Mouse (Mus musculus): ENCODE measurements around the gene Ccdc103. TPM values are rescaled to one million over a fixed set of nuclear protein-coding genes. Genes with fewer than 3 reads are reported as not detected.
A peak's percentile ranks its signal among the peaks of the same experiment; 100 is the strongest.

Ccdc103 gene
- polyA plus RNA-seq (2014; fragmentation: Nextera tagmentation; extraction: Ambion mirVana), result 0.78 and 1.1 TPM in 2 replicates

DNA sequence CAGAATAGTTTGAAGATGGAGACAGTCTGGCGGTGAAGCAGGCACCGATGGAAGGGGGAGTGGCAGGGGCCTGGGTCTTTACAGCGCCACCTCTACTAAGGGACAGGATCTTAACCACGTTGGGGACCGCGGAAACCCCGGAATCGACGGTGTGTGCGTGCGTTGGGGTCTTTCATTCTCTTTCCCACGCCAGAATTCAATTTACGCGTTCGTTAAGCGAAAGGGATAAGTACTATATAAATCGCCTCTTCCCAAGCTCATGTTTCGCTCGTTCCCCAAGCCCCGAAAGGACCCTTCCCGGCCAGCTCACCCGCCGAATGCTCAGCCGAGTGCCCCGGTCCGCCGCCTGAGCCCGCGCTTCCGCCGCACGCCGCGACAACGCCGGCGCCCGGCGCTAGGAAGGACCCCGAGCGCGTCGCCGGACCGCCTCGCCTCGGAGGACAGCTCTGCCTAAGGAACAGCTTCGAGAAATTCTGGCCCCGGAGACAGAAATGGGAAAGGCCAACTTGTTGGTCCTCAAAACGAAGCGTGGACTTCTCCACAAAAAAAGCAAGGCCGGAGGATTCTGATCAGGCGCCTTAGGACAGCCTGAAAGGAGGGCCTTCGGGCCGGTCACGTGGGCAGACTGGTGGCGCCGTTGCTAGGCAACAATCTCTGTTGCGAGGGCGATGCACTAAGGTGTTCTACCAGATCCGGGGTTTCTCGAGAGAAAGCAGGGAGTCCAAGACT is at the start of gene Ccdc103, which contains the start of gene Eftud2:
Gene Ccdc103, plus strand, starts transcription at position 620 of the 729 bp plus-strand sequence.
Gene Eftud2, minus strand, starts transcription at position 401 of the 729 bp plus-strand sequence.
- 1% methylated on average over 62 of the region's 62 CpGs for WGBS
- no peaks in the 10 kb centered on the region for H3K9me3 ChIP-seq (ENCODE audit: control insufficient read depth, low read length)
- peak within 1 kb of the TSS; percentile 88 for H3K9ac ChIP-seq (ENCODE audit: low read depth, low read length)
- peak within 1 kb of the TSS; percentile 73 for H3K27ac ChIP-seq (ENCODE audit: low read depth, low read length)
- DNase-seq (ENCODE audit: low spot score) (peak; percentile 94), ATAC-seq (replicated peaks; ENCODE audit: low FRiP score) (peak; percentile 91)
- H3K4me3 ChIP-seq (ENCODE audit: low read depth, low read length), result peak within 1 kb of the TSS; percentile 87
- H3K4me1 ChIP-seq (replicated peaks; ENCODE audit: control insufficient read depth, insufficient read depth, low read length), result peaks cover 15% of the 10 kb centered on the region
- peaks cover 14% of the 10 kb centered on the region; the same call in 1 of the 2 replicates for H3K36me3 ChIP-seq (ENCODE audit: control insufficient read depth, insufficient read depth, low read length)
- H3K27me3 ChIP-seq (replicated peaks; ENCODE audit: control insufficient read depth, insufficient read depth, low read length), result 0 out of 2 replicates have a peak, but pooled peaks cover 7% of the 10 kb centered on the region
- peak within 1 kb of the TSS; percentile 79 for H3K4me2 ChIP-seq

DNA sequence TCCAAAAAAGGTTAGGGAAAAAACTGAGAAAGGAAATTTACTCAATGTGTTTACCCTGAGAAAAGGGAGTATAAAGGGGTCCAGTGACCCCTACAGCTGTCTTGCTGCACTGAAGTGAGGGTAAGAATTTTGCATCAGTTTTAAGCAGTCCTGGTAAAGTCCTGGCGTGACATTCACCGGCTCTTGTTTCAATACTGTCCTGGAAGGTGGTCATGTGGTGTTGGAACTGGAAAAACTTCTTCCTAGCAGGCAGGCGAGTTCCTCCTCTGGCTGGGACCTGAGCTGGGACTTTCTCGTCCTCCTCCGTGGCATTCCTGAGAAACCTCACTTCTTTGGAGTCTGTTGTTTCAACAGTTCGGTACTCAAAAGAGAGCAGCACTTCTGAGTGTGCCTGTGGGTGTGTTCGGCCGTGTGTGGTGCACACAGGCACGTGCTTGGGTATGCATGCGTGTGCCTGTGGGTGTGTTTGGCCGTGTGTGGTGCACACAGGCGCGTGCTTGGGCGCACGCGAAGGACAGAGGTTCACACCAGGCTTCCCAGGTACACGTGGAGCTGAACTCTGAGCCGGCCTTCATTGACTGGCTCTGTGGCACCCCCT is 48.2 kb upstream of the Ccdc103 start:
- Histone ChIP-seq H3K27ac (ENCODE audit: low read depth, low read length) (no peak overlapping the region), H3K4me3 (ENCODE audit: low read depth, low read length) (no peak overlapping the region), H3K9me3 (ENCODE audit: control insufficient read depth, low read length) (no peaks in the 10 kb centered on the region), H3K4me1 (replicated peaks; ENCODE audit: control insufficient read depth, insufficient read depth, low read length) (no peaks in the 10 kb centered on the region), H3K9ac (ENCODE audit: low read depth, low read length) (no peak overlapping the region), H3K36me3 (ENCODE audit: control insufficient read depth, insufficient read depth, low read length) (no peaks in the 10 kb centered on the region; the same call in 1 of the 2 replicates), H3K4me2 (no peak overlapping the region), H3K27me3 (replicated peaks; ENCODE audit: control insufficient read depth, insufficient read depth, low read length) (no peaks in the 10 kb centered on the region)
- DNase-seq (ENCODE audit: low spot score), result no peak
- 71% methylated on average over 18 of the region's 18 CpGs for WGBS
- ATAC-seq (replicated peaks; ENCODE audit: low FRiP score), result no peak

DNA sequence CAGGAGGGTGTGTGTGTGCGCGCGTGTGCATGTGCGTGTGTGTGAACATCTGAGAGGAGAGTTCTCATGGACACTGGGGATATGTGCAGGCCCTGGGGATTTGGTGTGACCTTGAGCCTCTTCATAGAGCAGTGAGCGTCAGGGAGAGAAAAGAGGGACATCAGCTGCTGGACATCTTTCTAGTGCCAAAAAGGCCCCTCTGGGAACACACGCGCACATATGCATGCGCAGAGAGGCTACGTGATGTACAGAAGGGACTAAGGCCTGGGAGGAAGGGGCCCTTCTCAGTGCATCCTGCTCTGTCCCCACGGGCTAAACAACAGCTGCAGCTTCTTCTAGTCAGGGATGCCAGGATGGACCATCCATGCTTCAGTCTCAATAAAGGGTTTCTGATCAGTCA is 46.8 kb upstream of the Ccdc103 start:
- Histone ChIP-seq H3K9ac (ENCODE audit: low read depth, low read length) (no peak overlapping the region), H3K27ac (ENCODE audit: low read depth, low read length) (no peak overlapping the region), H3K36me3 (ENCODE audit: control insufficient read depth, insufficient read depth, low read length) (peaks cover 9% of the 10 kb centered on the region; the same call in 1 of the 2 replicates), H3K4me3 (ENCODE audit: low read depth, low read length) (no peak overlapping the region), H3K4me1 (replicated peaks; ENCODE audit: control insufficient read depth, insufficient read depth, low read length) (no peaks in the 10 kb centered on the region), H3K27me3 (replicated peaks; ENCODE audit: control insufficient read depth, insufficient read depth, low read length) (no peaks in the 10 kb centered on the region), H3K9me3 (ENCODE audit: control insufficient read depth, low read length) (no peaks in the 10 kb centered on the region), H3K4me2 (no peak overlapping the region)
- no peak for ATAC-seq (replicated peaks; ENCODE audit: low FRiP score)
- whole genome bisulfite sequencing, result 92% methylated on average over 10 of the region's 10 CpGs
- DNase-seq (ENCODE audit: low spot score), result no peak

DNA sequence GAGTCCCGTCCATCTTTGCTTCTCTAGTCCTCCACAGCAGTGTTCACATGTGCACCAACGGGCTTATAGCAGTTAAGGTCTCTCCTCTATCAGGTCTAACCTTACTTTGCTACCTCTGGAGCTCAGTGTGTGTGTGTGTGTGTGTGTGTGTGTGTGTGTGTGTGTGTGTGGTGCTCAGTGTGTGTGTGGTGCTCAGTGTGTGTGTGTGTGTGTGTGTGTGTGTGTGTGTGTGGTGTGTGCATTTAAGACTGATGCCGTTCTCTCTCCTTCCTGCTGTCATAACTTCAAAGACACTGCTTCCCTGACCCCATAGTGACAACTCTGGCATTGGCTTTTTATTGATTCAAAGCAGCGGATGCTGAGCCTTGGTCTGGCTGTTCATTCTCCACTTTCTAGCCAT is 45.5 kb upstream of the Ccdc103 start, which contains the start of gene Higd1b:
Gene Higd1b, plus strand, starts transcription at position 301 of the 400 bp plus-strand sequence.
- ATAC-seq (replicated peaks; ENCODE audit: low FRiP score), result no peak

GRCm38 (mm10) chr11:102836146-102836545 is 44.9 kb upstream of the Ccdc103 start:
- no peak overlapping the region for H3K27ac ChIP-seq (ENCODE audit: low read depth, low read length)
- no peaks in the 10 kb centered on the region for H3K27me3 ChIP-seq (replicated peaks; ENCODE audit: control insufficient read depth, insufficient read depth, low read length)
- ATAC-seq (replicated peaks; ENCODE audit: low FRiP score) (no peak), DNase-seq (ENCODE audit: low spot score) (no peak)
- WGBS, result 90% methylated on average over 9 of the region's 9 CpGs
- peaks cover 21% of the 10 kb centered on the region for H3K36me3 ChIP-seq (ENCODE audit: control insufficient read depth, insufficient read depth, low read length)
- H3K9me3 ChIP-seq (ENCODE audit: control insufficient read depth, low read length), result no peaks in the 10 kb centered on the region
- no peak overlapping the region for H3K4me3 ChIP-seq (ENCODE audit: low read depth, low read length)
- no peak overlapping the region for H3K9ac ChIP-seq (ENCODE audit: low read depth, low read length)
- no peaks in the 10 kb centered on the region for H3K4me1 ChIP-seq (replicated peaks; ENCODE audit: control insufficient read depth, insufficient read depth, low read length)
- H3K4me2 ChIP-seq, result no peak overlapping the region

More for the DNA sequence above, 45.5 kb upstream of the Ccdc103 start, which contains the start of gene Higd1b:
- no peak within 1 kb of the TSS for H3K27ac ChIP-seq (ENCODE audit: low read depth, low read length)
- WGBS, result 79% methylated on average over 4 of the region's 4 CpGs
- H3K4me2 ChIP-seq, result no peak within 1 kb of the TSS
- peaks cover 16% of the 10 kb centered on the region; the same call in 1 of the 2 replicates for H3K36me3 ChIP-seq (ENCODE audit: control insufficient read depth, insufficient read depth, low read length)
- DNase-seq (ENCODE audit: low spot score), result no peak
- no peaks in the 10 kb centered on the region for H3K27me3 ChIP-seq (replicated peaks; ENCODE audit: control insufficient read depth, insufficient read depth, low read length)
- no peak within 1 kb of the TSS for H3K4me3 ChIP-seq (ENCODE audit: low read depth, low read length)
- H3K9me3 ChIP-seq (ENCODE audit: control insufficient read depth, low read length), result no peaks in the 10 kb centered on the region
- no peak within 1 kb of the TSS for H3K9ac ChIP-seq (ENCODE audit: low read depth, low read length)
- H3K4me1 ChIP-seq (replicated peaks; ENCODE audit: control insufficient read depth, insufficient read depth, low read length), result no peaks in the 10 kb centered on the region

- peaks cover 30% of the 10 kb centered on the region for H3K36me3 ChIP-seq (ENCODE audit: control insufficient read depth, insufficient read depth, low read length)
- 94% methylated on average over 1 of the region's 1 CpGs for WGBS
Observed at GRCm38 (mm10) chr11:102837385-102837784, 43.6 kb upstream of the Ccdc103 start.

GRCm38 (mm10) chr11:102838126-102838525 is 42.9 kb upstream of the Ccdc103 start:
- Histone ChIP-seq H3K4me2 (no peak overlapping the region), H3K27me3 (replicated peaks; ENCODE audit: control insufficient read depth, insufficient read depth, low read length) (no peaks in the 10 kb centered on the region), H3K9ac (ENCODE audit: low read depth, low read length) (no peak overlapping the region), H3K4me1 (replicated peaks; ENCODE audit: control insufficient read depth, insufficient read depth, low read length) (no peaks in the 10 kb centered on the region), H3K4me3 (ENCODE audit: low read depth, low read length) (no peak overlapping the region), H3K27ac (ENCODE audit: low read depth, low read length) (no peak overlapping the region), H3K36me3 (ENCODE audit: control insufficient read depth, insufficient read depth, low read length) (peaks cover 32% of the 10 kb centered on the region), H3K9me3 (ENCODE audit: control insufficient read depth, low read length) (no peaks in the 10 kb centered on the region)
- 88% methylated on average over 2 of the region's 2 CpGs for WGBS
- no peak for ATAC-seq (replicated peaks; ENCODE audit: low FRiP score)
- no peak for DNase-seq (ENCODE audit: low spot score)

More at GRCm38 (mm10) chr11:102837385-102837784, 43.6 kb upstream of the Ccdc103 start:
- Histone ChIP-seq H3K27me3 (replicated peaks; ENCODE audit: control insufficient read depth, insufficient read depth, low read length) (no peaks in the 10 kb centered on the region), H3K9ac (ENCODE audit: low read depth, low read length) (no peak overlapping the region), H3K4me3 (ENCODE audit: low read depth, low read length) (no peak overlapping the region), H3K4me1 (replicated peaks; ENCODE audit: control insufficient read depth, insufficient read depth, low read length) (no peaks in the 10 kb centered on the region), H3K27ac (ENCODE audit: low read depth, low read length) (no peak overlapping the region), H3K4me2 (no peak overlapping the region), H3K9me3 (ENCODE audit: control insufficient read depth, low read length) (no peaks in the 10 kb centered on the region)
- DNase-seq (ENCODE audit: low spot score) (no peak), ATAC-seq (replicated peaks; ENCODE audit: low FRiP score) (no peak)

GRCm38 (mm10) chr11:102838616-102839150 is 42.3 kb upstream of the Ccdc103 start:
- H3K4me3 ChIP-seq (ENCODE audit: low read depth, low read length), result no peak overlapping the region
- no peaks in the 10 kb centered on the region for H3K4me1 ChIP-seq (replicated peaks; ENCODE audit: control insufficient read depth, insufficient read depth, low read length)
- H3K27ac ChIP-seq (ENCODE audit: low read depth, low read length), result no peak overlapping the region
- H3K9ac ChIP-seq (ENCODE audit: low read depth, low read length), result no peak overlapping the region
- H3K4me2 ChIP-seq, result no peak overlapping the region
- ATAC-seq (replicated peaks; ENCODE audit: low FRiP score), result no peak
- no peaks in the 10 kb centered on the region for H3K27me3 ChIP-seq (replicated peaks; ENCODE audit: control insufficient read depth, insufficient read depth, low read length)
- no peaks in the 10 kb centered on the region for H3K9me3 ChIP-seq (ENCODE audit: control insufficient read depth, low read length)
- no peak for DNase-seq (ENCODE audit: low spot score)
- 87% methylated on average over 9 of the region's 9 CpGs for WGBS
- peaks cover 32% of the 10 kb centered on the region for H3K36me3 ChIP-seq (ENCODE audit: control insufficient read depth, insufficient read depth, low read length)
